Mouse (Mus musculus): ENCODE results near the gene Ntn3. TPM values are rescaled to one million over a fixed set of nuclear protein-coding genes. Genes with fewer than 3 reads are reported as not detected.

Gene Ntn3
- polyA plus RNA-seq, 1 experiment from 2014 or later = 2.0 TPM

DNA sequence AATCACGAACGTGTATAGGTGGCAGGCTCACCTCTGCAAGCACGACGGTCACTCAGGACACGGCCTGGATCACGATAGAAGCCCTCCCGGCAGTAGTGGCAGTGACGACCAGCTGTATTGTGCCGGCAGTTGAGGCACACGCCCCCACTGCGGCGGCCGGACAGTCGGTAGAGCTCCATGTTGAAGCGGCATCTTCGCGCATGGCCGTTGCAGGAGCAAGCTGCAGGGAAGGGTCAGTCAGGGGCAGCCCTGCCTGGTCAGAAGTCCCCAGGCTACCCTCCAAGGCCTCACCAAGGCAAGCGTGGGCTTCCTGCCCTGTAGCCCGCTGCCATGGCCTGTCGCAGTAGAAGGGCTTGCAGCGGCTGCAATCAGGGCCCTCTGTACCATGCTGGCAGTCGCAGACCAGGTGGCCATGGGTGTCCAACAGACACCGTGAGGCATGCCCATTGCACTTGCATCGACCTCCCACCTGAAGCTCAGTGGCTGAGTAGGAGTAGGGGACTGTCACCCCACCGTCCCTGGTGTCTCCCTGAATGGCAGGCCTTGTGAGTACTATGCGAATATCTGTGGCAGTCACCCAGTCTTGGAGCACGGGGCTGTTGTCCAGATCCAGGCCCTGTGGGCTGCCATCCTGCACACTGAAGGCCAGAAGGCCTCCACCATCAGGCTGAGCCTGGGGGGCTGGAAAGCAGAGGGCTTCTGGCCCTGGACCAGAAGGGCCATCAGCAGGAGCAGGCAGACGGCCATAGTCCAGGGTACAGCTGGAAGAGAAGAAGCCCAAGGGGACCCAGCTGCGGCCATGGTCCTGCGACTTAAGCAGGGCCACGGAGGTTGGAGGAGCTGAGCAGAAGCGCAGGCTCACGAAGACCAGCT is 1.3 kb downstream of the Ntn3 start:
- Histone ChIP-seq H3K4me3 (ENCODE audit: low read depth, low read length) (no peak overlapping the region; the same call in 1 of the 2 replicates), H3K27ac (ENCODE audit: low read depth, low read length) (no peak overlapping the region), H3K4me2 (replicated peaks; ENCODE audit: low read depth) (peak overlapping the region; percentile 67), H3K4me1 (replicated peaks; ENCODE audit: control insufficient read depth, insufficient read depth, low read length) (peaks cover 20% of the 10 kb centered on the region), H3K9me3 (ENCODE audit: control insufficient read depth) (no peaks in the 10 kb centered on the region), H3K27me3 (replicated peaks; ENCODE audit: control insufficient read depth, insufficient read depth, low read length) (peaks cover 14% of the 10 kb centered on the region; the same call in 1 of the 2 replicates), H3K9ac (ENCODE audit: low read depth, low read length) (no peak overlapping the region), H3K36me3 (ENCODE audit: control insufficient read depth, insufficient read depth) (no peaks in the 10 kb centered on the region; the same call in 1 of the 2 replicates)
- no peak for ATAC-seq
- 70% methylated on average over 34 of the region's 34 CpGs for WGBS
- no peak for TF ChIP-seq CTCF (IDR thresholded peaks at IDR 0.05; ENCODE audit: low read depth)

DNA sequence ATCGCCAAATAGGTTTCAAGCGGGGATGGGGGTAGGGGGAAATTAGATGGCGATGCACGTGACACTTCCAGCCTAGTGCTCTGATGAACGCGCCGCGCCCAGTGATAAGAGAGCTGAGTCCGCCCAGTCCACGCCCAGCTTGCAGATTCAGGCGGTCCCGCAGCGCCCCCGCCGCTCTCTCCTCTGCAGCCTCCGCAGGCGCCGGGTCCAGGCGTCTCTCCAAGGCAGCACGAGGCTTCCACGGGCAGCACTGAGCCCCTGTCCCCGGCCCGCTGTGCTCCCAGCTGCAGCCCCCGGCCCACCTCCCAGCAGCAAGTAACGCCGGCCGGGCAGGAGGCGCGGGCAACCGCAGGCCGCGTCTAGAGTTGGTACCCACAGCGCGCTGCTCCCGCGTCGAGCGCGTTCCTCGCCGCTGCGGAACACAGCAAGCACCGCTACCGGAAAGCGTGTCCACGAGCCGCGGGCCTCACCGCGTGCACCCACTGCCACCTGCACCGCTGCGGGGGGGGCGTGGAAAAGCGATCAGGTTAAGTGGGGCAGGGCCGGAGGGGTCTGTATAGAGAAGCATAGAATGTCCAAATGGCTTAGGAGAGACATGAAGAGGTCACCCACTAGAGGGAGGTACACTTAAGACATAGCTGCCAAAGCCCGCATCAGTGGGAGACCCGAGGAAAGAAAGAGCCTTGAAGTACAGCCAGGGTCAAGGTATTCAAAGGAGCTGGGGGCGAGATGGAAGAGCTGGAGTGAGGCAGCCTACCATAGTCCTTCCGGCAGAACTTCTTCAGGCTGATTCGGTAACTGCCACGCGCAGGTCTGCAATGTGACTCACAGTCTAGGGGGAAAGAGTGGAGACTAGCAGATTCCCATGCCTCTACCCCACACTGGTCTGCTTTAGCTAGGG is 2.6 kb downstream of the Ntn3 start:
- no peak overlapping the region for H3K27ac ChIP-seq (ENCODE audit: low read depth, low read length)
- peak overlapping the region; percentile 21 for H3K4me3 ChIP-seq (ENCODE audit: low read depth, low read length)
- H3K4me1 ChIP-seq (replicated peaks; ENCODE audit: control insufficient read depth, insufficient read depth, low read length) = peaks cover 15% of the 10 kb centered on the region
- no peaks in the 10 kb centered on the region; the same call in 1 of the 2 replicates for H3K36me3 ChIP-seq (ENCODE audit: control insufficient read depth, insufficient read depth)
- ATAC-seq = no peak
- no peak overlapping the region for H3K9ac ChIP-seq (ENCODE audit: low read depth, low read length)
- 8% methylated on average over 62 of the region's 62 CpGs for WGBS
- H3K9me3 ChIP-seq (ENCODE audit: control insufficient read depth) = no peaks in the 10 kb centered on the region
- peak; percentile 53 for TF ChIP-seq CTCF (IDR thresholded peaks at IDR 0.05; ENCODE audit: low read depth)
- H3K27me3 ChIP-seq (replicated peaks; ENCODE audit: control insufficient read depth, insufficient read depth, low read length) = peaks cover 10% of the 10 kb centered on the region; the same call in 1 of the 2 replicates
- H3K4me2 ChIP-seq (replicated peaks; ENCODE audit: low read depth) = peak overlapping the region; percentile 97

DNA sequence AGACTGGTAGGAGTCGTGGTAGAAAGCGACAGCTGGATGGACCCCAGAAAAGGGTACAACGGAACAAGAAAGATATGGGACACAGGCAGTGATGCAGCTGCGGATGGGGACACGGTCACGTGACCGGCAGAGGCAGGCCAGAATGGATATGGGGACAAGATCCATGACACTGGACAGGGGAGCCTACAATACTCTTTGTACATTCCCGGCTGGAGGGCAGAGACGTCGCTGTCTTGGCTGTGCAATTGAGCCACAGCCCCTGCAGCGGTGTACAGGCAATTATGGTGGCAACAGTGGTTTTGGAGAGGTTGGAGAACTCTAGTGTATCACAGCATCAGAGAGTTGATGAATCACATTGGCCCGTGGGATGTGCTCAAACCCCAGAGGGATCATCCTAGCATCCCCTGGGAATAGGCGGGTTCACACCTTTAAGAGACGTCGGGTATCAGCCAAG is 3.4 kb downstream of the Ntn3 start:
- peak overlapping the region; percentile 97 for H3K4me2 ChIP-seq (replicated peaks; ENCODE audit: low read depth)
- ATAC-seq = no peak; the same call in 1 of the 2 replicates
- no peak for TF ChIP-seq CTCF (IDR thresholded peaks at IDR 0.05; ENCODE audit: low read depth)
- WGBS = 6% methylated on average over 15 of the region's 15 CpGs
- peaks cover 10% of the 10 kb centered on the region; the same call in 1 of the 2 replicates for H3K27me3 ChIP-seq (replicated peaks; ENCODE audit: control insufficient read depth, insufficient read depth, low read length)
- H3K9me3 ChIP-seq (ENCODE audit: control insufficient read depth) = no peaks in the 10 kb centered on the region
- H3K27ac ChIP-seq (ENCODE audit: low read depth, low read length) = peak overlapping the region; percentile 75; the same call in 1 of the 2 replicates
- H3K4me1 ChIP-seq (replicated peaks; ENCODE audit: control insufficient read depth, insufficient read depth, low read length) = peaks cover 13% of the 10 kb centered on the region
- no peaks in the 10 kb centered on the region; the same call in 1 of the 2 replicates for H3K36me3 ChIP-seq (ENCODE audit: control insufficient read depth, insufficient read depth)
- no peak overlapping the region for H3K9ac ChIP-seq (ENCODE audit: low read depth, low read length)
- H3K4me3 ChIP-seq (ENCODE audit: low read depth, low read length) = peak overlapping the region; percentile 63

DNA sequence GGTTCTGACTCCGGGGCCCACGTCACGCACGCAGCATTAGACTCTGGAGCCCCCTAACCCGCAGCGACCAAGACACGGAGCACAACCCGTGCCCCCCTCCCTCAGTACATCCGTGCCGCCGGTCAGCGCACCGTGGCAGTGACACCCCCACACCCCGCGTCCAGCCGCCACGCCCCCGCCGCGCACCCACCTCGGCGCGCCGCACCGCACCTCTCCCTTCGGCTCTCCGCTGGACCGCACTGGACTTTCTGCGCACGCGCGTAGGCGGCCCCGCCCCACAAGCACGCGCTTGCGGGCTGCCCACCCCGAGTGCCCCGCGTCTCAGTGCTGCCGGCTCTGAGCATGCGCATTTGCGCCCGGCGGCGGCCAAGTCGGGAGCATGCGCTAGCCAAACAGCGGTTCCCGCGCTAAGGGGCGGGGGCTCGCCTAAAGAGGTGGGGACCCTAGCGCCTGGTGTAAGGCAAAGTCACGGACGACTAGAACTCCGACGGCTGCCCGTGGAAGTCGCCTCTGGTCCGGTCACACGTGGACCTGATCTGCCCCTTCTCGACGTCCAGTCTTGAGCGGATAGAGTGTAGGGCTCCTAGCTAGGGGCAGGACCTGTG is 3.9 kb downstream of the Ntn3 start, which contains the start of gene Tbc1d24:
Tbc1d24 (minus strand) TSS at position 279 of the 605 bp plus-strand sequence.
- peaks cover 18% of the 10 kb centered on the region for H3K4me1 ChIP-seq (replicated peaks; ENCODE audit: control insufficient read depth, insufficient read depth, low read length)

GRCm38 (mm10) chr17:24204846-24205245 is 4.5 kb downstream of the Ntn3 start:
- H3K27me3 ChIP-seq (replicated peaks; ENCODE audit: control insufficient read depth, insufficient read depth, low read length) = peaks cover 10% of the 10 kb centered on the region; the same call in 1 of the 2 replicates
- peak overlapping the region; percentile 63 for H3K4me3 ChIP-seq (ENCODE audit: low read depth, low read length)
- no peaks in the 10 kb centered on the region; the same call in 1 of the 2 replicates for H3K36me3 ChIP-seq (ENCODE audit: control insufficient read depth, insufficient read depth)
- peaks cover 18% of the 10 kb centered on the region for H3K4me1 ChIP-seq (replicated peaks; ENCODE audit: control insufficient read depth, insufficient read depth, low read length)
- no peak for TF ChIP-seq CTCF (IDR thresholded peaks at IDR 0.05; ENCODE audit: low read depth)
- peak overlapping the region; percentile 75 for H3K27ac ChIP-seq (ENCODE audit: low read depth, low read length)
- 9% methylated on average over 7 of the region's 7 CpGs for WGBS
- H3K4me2 ChIP-seq (replicated peaks; ENCODE audit: low read depth) = peak overlapping the region; percentile 97
- ATAC-seq = no peak
- no peaks in the 10 kb centered on the region for H3K9me3 ChIP-seq (ENCODE audit: control insufficient read depth)
- peak overlapping the region; percentile 41; the same call in 1 of the 2 replicates for H3K9ac ChIP-seq (ENCODE audit: low read depth, low read length)

More for the DNA sequence above, 3.9 kb downstream of the Ntn3 start, which contains the start of gene Tbc1d24:
- ATAC-seq = peak; percentile 46
- Histone ChIP-seq H3K27ac (ENCODE audit: low read depth, low read length) (peak within 1 kb of the TSS; percentile 75), H3K4me3 (ENCODE audit: low read depth, low read length) (peak within 1 kb of the TSS; percentile 63), H3K4me2 (replicated peaks; ENCODE audit: low read depth) (peak within 1 kb of the TSS; percentile 97), H3K9ac (ENCODE audit: low read depth, low read length) (peak within 1 kb of the TSS; percentile 41), H3K36me3 (ENCODE audit: control insufficient read depth, insufficient read depth) (no peaks in the 10 kb centered on the region; the same call in 1 of the 2 replicates), H3K27me3 (replicated peaks; ENCODE audit: control insufficient read depth, insufficient read depth, low read length) (peaks cover 10% of the 10 kb centered on the region; the same call in 1 of the 2 replicates), H3K9me3 (ENCODE audit: control insufficient read depth) (no peaks in the 10 kb centered on the region)
- no peak for TF ChIP-seq CTCF (IDR thresholded peaks at IDR 0.05; ENCODE audit: low read depth)
- under 1% methylated on average over 64 of the region's 65 CpGs for WGBS

All from intestine, postnatal 0 days (tissue).